Mouse (Mus musculus) heart, embryonic 12.5 days (tissue): ENCODE measurements around the gene Clpb. TPM values are rescaled to one million over a fixed set of nuclear protein-coding genes. Genes with fewer than 3 reads are reported as not detected.

Experiments
- ATAC-seq: fragments of 200-750 bp; cut with Nextera tagmentation; 2 replicates; pipeline ENCODE4 v1.8.0; 2017; ENCODE audit warnings: moderate TSS enrichment, moderate library complexity; ENCODE audit not compliant: insufficient number of reproducible peaks, low FRiP score
- H3K27ac ChIP-seq: fragments of 300-500 bp; sonication (generic); 2 replicates; pipeline ENCODE4 v1.5.1; 2016; ENCODE audit warnings: mild to moderate bottlenecking, moderate library complexity; ENCODE audit not compliant: poor library complexity, severe bottlenecking
- H3K27me3 ChIP-seq: fragments of 300-500 bp; sonication (generic); replicated peaks from 2 replicates; pipeline ENCODE4 v1.6.1; 2016; ENCODE audit warnings: mild to moderate bottlenecking, moderate library complexity
- H3K36me3 ChIP-seq: fragments of 300-500 bp; sonication (generic); 2 replicates; pipeline ENCODE4 v1.6.1; 2016; ENCODE audit warnings: mild to moderate bottlenecking, moderate library complexity
- H3K4me1 ChIP-seq: fragments of 300-500 bp; sonication (generic); replicated peaks from 2 replicates; pipeline ENCODE4 v1.6.1; 2016; ENCODE audit warnings: mild to moderate bottlenecking
- H3K4me2 ChIP-seq: fragments of 300-500 bp; sonication (generic); 2 replicates; pipeline ENCODE4 v1.6.1; 2016; ENCODE audit warnings: mild to moderate bottlenecking, moderate library complexity
- H3K4me3 ChIP-seq: fragments of 300-500 bp; sonication (generic); 2 replicates; pipeline ENCODE4 v1.5.1; 2016; ENCODE audit warnings: mild to moderate bottlenecking
- H3K9ac ChIP-seq: fragments of 300-500 bp; sonication (generic); 2 replicates; pipeline ENCODE4 v1.6.1; 2016; ENCODE audit warnings: mild to moderate bottlenecking, moderate library complexity
- H3K9me3 ChIP-seq: fragments of 300-500 bp; sonication (generic); replicated peaks from 2 replicates; pipeline ENCODE4 v1.6.1; 2016; ENCODE audit warnings: mild to moderate bottlenecking, moderate library complexity
- WGBS: fragments of 180-500 bp; shearing (Covaris S2); methylation state at CpG from one replicate; pipeline ENCODE4 v1.1.7; 2016; 5-methylcytosine and 5-hydroxymethylcytosine counted together
- polyA plus RNA-seq: library from polyadenylated mRNA; unstranded; fragments of >200 nt; fragmentation: Nextera tagmentation; extraction: Ambion mirVana; gene quantifications from 2 replicates; pipeline ENCODE4 v1.2.1, GENCODE M21; 2016

Clpb gene
- polyA plus RNA-seq, 1 experiment from 2014 or later: 44.8 TPM

DNA sequence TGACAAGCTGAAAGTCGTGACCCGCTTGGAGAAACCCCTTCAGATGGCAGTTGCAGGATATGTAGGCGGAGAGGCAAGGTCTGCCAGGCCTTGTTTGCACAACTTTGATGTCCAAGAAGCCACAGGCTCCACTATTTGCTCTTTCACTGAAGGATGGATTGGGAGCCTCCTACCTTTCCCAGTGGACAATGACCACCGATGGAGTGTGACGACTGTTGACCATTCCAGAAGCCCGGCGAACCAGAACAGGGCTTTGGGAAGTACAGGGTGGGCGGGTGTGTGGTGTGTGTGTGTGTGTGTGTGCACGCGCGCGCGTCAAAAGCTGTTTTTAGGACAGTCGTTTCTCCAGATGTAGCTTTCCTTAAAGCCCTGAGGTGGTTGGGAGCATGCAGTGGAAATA is 29.0 kb downstream of the Clpb start:
- peaks cover 9% of the 10 kb centered on the region for H3K4me1 ChIP-seq
- peaks cover 5% of the 10 kb centered on the region for H3K36me3 ChIP-seq
- no peak overlapping the region for H3K27ac ChIP-seq
- H3K4me3 ChIP-seq: no peak overlapping the region
- ATAC-seq: no peak
- H3K27me3 ChIP-seq: no peaks in the 10 kb centered on the region
- WGBS: 93% methylated on average over 14 of the region's 14 CpGs
- H3K9ac ChIP-seq: no peak overlapping the region
- H3K9me3 ChIP-seq: no peaks in the 10 kb centered on the region
- H3K4me2 ChIP-seq: no peak overlapping the region

DNA sequence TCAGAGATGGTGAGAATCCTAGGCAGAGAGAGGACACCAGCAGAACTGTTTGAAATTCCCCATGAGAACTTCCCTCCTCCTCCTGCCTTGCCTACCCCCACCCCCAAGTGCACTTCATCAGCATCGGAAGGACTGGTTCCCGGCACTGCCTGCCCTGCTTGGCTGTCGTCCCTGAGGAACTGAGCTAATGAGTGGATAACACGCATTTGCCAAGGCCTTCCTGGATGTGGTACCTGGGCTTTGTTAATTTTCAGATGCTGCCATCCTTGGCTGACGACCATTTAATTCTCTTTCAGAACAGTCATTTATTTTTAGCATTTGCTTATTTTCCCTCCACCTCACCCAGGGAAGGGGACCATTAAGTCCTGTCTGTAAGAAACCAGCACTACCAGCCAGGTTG is 32.0 kb downstream of the Clpb start:
- Histone ChIP-seq H3K27me3 (no peaks in the 10 kb centered on the region), H3K36me3 (no peaks in the 10 kb centered on the region; the same call in 1 of the 2 replicates), H3K9ac (no peak overlapping the region), H3K4me3 (no peak overlapping the region), H3K4me2 (no peak overlapping the region), H3K9me3 (no peaks in the 10 kb centered on the region), H3K4me1 (peaks cover 13% of the 10 kb centered on the region), H3K27ac (no peak overlapping the region)
- ATAC-seq: no peak
- 48% methylated on average over 5 of the region's 5 CpGs for WGBS

DNA sequence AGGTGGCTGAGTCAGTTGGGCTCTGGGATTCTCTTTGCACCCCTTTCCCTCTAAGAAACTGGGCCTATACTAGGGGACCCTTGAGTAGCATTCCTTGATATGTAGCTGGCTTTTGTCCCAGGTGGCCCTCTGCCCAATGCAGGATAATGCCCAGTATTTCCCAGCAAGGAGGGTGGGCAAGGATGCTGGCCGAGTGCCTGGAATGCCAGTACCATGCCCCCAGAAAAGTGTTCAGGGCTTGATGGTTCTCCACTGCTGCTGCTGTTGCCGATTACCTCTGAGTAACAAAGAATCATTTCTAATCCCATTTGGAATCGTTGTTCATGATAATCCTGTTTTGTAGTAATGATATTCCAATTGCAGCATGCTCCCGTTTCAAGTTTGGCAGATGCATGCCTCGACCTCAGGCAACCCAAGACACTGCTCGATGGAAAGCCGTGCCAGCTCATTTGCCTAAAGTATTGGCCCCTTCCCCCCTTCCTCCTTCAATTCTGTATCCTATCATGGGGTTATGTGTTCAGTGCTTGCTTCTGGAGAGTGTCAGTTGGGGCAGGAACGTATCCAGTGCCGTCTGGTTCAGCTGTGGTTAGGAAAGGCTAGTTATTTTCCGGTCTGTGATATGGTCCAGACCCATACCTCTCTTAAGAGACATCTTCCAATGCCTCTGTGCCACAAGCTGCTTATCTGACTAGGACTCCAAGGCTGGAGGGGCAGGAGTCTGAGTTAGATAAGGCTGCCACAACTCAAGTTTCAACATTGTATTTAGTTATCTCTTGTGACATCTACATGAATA is 33.7 kb downstream of the Clpb start:
- peaks cover 16% of the 10 kb centered on the region for H3K4me1 ChIP-seq
- no peak overlapping the region for H3K27ac ChIP-seq
- no peaks in the 10 kb centered on the region; the same call in 1 of the 2 replicates for H3K36me3 ChIP-seq
- H3K4me3 ChIP-seq: no peak overlapping the region
- H3K9me3 ChIP-seq: no peaks in the 10 kb centered on the region
- no peaks in the 10 kb centered on the region for H3K27me3 ChIP-seq
- WGBS: 45% methylated on average over 10 of the region's 10 CpGs
- ATAC-seq: no peak; the same call in 1 of the 2 replicates
- no peak overlapping the region for H3K4me2 ChIP-seq
- H3K9ac ChIP-seq: no peak overlapping the region

DNA sequence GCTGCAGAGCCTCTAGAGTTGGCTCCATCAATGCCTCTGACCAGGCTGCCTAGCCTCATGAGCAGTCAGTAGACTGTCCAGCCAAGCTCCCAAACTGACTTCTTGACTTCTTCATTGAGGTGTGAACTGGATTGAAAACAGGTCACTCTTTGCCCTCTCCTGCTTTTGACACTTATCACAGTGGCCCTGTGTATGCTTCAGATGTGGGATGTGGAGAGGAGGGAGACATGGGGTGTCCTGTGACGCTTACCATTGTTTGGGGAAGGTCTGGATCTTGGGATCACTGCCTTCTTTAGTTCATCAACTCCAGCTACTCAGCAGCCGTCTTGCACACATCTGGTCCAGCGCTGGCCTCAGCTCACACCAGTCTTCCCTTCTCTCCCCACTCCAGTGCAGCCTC is 36.9 kb downstream of the Clpb start:
- WGBS: 26% methylated on average over 3 of the region's 3 CpGs
- Histone ChIP-seq H3K36me3 (no peaks in the 10 kb centered on the region), H3K4me1 (peaks cover 16% of the 10 kb centered on the region), H3K4me3 (no peak overlapping the region), H3K27ac (no peak overlapping the region), H3K4me2 (no peak overlapping the region), H3K9ac (no peak overlapping the region), H3K9me3 (no peaks in the 10 kb centered on the region), H3K27me3 (no peaks in the 10 kb centered on the region)
- ATAC-seq: no peak

DNA sequence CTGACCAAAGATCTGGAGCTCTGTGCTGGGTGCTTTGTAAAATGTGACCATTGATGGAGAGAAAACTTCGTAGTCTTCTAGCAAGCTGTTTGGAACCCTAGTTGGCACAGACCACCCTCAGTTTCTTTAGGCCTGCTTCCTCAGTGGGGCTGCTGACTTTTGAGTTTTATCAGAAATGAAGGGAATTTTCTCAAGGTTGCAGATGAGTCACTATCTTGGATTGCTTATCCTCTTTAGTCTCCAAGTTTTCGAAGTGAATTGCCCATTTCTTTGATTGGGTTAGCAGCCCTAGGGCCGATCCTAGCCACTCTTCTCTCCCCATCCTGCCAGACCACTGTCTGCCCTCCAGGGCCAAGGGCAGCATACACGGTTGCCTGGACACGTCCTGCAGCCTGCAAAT is 39.3 kb downstream of the Clpb start:
- Histone ChIP-seq H3K36me3 (peaks cover 2% of the 10 kb centered on the region; the same call in 1 of the 2 replicates), H3K9ac (no peak overlapping the region), H3K4me2 (no peak overlapping the region), H3K27me3 (no peaks in the 10 kb centered on the region), H3K4me3 (no peak overlapping the region), H3K27ac (no peak overlapping the region), H3K9me3 (no peaks in the 10 kb centered on the region), H3K4me1 (peaks cover 7% of the 10 kb centered on the region; the same call in 1 of the 2 replicates)
- 74% methylated on average over 5 of the region's 5 CpGs for WGBS
- no peak for ATAC-seq

DNA sequence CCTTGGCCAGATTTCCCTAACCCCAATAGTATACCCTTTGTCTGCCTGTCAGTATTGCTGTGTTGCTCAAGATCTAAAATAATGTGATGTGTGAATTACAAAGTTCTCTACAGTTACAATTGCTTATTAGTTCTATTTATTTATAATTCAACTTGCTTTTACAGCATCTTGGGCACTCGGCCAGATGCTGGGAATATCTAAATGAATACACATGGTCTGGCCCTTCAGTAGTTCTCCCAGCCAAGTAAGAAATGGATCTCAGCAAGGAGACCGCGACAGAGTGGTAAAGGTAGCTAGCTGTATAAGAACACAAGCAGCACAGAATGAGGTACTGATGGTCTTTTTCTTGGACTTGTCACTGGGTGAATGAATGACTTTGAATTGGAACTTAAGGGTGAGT is 46.2 kb downstream of the Clpb start:
- Histone ChIP-seq H3K9me3 (no peaks in the 10 kb centered on the region), H3K4me2 (no peak overlapping the region), H3K9ac (no peak overlapping the region), H3K4me3 (no peak overlapping the region), H3K4me1 (no peaks in the 10 kb centered on the region), H3K27me3 (no peaks in the 10 kb centered on the region), H3K27ac (no peak overlapping the region), H3K36me3 (peaks cover 3% of the 10 kb centered on the region; the same call in 1 of the 2 replicates)
- no peak for ATAC-seq
- WGBS: 88% methylated on average over 3 of the region's 3 CpGs

DNA sequence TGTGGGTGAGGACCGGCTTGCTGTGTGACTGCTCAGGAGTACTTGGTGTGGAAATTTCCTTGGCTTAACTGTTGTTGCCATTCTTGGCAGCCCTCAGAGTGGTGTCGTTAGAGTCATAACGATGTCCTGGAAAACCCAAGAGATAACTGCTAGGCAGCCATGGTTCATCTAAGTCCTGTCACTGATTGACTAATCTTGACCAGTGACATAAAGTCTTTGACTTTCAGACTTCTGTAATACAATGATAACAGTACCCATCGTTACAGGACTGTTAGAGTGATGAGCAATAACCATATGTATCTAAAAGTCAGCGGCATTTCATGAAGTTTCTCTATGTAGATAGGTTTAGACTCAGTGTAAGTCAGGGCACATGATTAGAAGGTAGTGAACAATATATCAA is 46.8 kb downstream of the Clpb start:
- ATAC-seq: no peak
- Histone ChIP-seq H3K4me3 (no peak overlapping the region), H3K27me3 (no peaks in the 10 kb centered on the region), H3K9me3 (no peaks in the 10 kb centered on the region), H3K9ac (no peak overlapping the region), H3K4me1 (no peaks in the 10 kb centered on the region), H3K27ac (no peak overlapping the region), H3K4me2 (no peak overlapping the region), H3K36me3 (peaks cover 3% of the 10 kb centered on the region; the same call in 1 of the 2 replicates)
- WGBS: 57% methylated on average over 5 of the region's 5 CpGs

DNA sequence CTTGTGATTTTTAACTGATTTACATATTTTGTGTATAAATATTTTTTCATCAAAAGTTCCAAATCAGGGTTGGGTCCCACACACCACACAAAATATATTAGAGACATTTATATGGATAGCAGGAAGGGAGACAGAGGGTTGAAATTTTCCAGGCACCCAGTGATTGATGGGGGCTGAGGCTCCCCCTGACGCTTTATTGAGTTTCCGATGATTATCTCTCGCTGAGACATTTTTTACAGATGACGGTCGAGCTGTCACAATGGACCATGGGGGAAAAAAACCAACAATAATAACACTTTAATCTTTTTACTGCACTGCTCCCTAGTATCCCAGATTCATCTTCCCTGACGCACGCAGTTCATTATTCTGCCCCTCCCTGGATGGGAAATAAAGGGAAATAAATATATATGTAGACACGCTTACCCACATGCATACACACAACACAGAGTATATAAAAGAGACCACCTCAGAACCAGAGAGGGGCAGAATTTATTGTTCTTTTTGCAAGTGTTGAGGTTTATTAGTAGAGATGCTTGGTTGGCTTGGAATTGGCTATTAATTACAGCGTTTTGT is 50.5 kb downstream of the Clpb start:
- 69% methylated on average over 9 of the region's 9 CpGs for WGBS
- H3K4me2 ChIP-seq: no peak overlapping the region
- no peak overlapping the region for H3K4me3 ChIP-seq
- H3K36me3 ChIP-seq: no peaks in the 10 kb centered on the region
- no peak for ATAC-seq
- H3K27ac ChIP-seq: no peak overlapping the region
- H3K27me3 ChIP-seq: no peaks in the 10 kb centered on the region
- H3K4me1 ChIP-seq: no peaks in the 10 kb centered on the region
- H3K9ac ChIP-seq: no peak overlapping the region
- no peaks in the 10 kb centered on the region for H3K9me3 ChIP-seq

DNA sequence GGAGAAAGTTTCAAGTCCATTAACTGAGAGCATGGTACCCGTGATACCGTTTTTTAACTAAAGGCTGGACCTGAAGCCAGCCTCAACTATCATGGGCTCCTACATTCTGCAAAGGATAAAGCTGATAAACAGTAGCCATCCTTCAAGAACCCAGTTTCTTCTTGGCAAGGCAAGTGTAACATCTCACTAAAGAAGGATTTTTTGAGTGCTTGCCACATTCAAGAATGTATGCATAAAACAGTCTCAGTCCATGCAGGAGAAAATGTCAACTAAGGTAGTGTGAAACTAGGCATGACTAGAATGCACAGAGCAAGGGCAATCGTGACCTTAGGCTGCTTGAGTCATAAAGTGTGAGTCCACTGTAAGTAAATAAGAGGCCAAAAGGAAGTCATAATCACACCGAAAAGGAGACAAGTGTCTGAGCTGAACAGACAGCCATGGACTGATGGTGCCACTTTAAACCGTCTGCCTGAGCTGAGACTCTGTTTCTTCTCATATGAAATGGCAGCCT is 51.7 kb downstream of the Clpb start:
- H3K27me3 ChIP-seq: no peaks in the 10 kb centered on the region
- no peak overlapping the region for H3K4me2 ChIP-seq
- H3K4me1 ChIP-seq: no peaks in the 10 kb centered on the region
- no peak overlapping the region for H3K4me3 ChIP-seq
- H3K36me3 ChIP-seq: no peaks in the 10 kb centered on the region
- H3K27ac ChIP-seq: no peak overlapping the region
- H3K9ac ChIP-seq: no peak overlapping the region
- no peaks in the 10 kb centered on the region for H3K9me3 ChIP-seq
- 66% methylated on average over 5 of the region's 5 CpGs for WGBS
- no peak for ATAC-seq

DNA sequence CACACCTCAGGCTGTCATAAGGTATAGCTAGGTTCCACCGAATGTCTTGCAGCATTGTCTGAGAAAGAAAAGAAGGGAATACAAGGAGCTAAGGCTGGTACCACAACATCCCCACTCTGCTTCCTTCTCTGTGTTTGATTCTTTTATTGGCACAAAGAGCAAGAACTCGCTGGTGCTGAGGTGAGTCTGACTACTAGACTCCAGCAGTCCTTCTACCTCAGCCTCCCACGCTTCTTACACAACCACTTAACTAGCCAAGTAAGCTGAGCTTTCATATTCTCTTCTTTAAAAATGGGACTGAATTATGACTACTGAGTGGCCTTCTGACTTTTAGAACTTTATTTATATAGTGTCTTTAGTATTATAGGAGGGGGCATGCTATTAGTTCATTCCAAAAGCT is 56.9 kb downstream of the Clpb start:
- H3K4me2 ChIP-seq: no peak overlapping the region
- no peaks in the 10 kb centered on the region for H3K9me3 ChIP-seq
- no peaks in the 10 kb centered on the region for H3K27me3 ChIP-seq
- H3K27ac ChIP-seq: no peak overlapping the region
- H3K4me1 ChIP-seq: peaks cover 11% of the 10 kb centered on the region
- H3K4me3 ChIP-seq: no peak overlapping the region
- H3K36me3 ChIP-seq: no peaks in the 10 kb centered on the region
- H3K9ac ChIP-seq: no peak overlapping the region
- 85% methylated on average over 3 of the region's 3 CpGs for WGBS
- ATAC-seq: no peak

DNA sequence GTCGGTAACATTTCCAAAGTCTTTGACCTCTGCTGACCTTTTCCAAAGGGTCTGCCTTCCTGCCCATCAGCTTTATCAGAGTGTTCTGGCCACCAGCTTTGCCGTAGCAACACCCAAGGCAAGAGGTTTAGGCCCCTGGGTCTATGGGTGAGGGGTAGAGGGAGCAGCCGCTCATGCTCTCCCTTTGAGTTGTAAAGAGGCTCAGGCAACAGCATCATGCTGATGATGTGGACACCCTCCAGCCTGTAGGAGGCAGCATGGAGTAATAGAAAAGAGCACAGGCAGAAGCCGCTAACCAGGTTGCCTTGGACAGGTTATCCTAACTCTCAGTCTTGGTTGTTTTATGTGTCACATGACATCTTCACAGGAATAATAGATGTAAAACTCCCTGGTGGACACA is 61.6 kb downstream of the Clpb start:
- H3K36me3 ChIP-seq: no peaks in the 10 kb centered on the region
- no peaks in the 10 kb centered on the region for H3K27me3 ChIP-seq
- no peak overlapping the region for H3K4me2 ChIP-seq
- ATAC-seq: no peak
- WGBS: 54% methylated on average over 4 of the region's 4 CpGs
- no peak overlapping the region for H3K27ac ChIP-seq
- no peak overlapping the region for H3K4me3 ChIP-seq
- H3K9ac ChIP-seq: no peak overlapping the region
- no peaks in the 10 kb centered on the region for H3K9me3 ChIP-seq
- peaks cover 15% of the 10 kb centered on the region for H3K4me1 ChIP-seq
